Mouse (Mus musculus) frontal cortex, postnatal 10 days (tissue): ENCODE measurements around the gene Thsd1.
"Not testable (repeated sequence)": the region's sequence is repeated elsewhere in the genome, so short reads cannot be mapped to it uniquely, and the experiment has no call there.

Experiments used
- DNase-seq, 2 experiments: peaks; one replicate each; pipeline ENCODE4 v3.0.0; 2022; ENCODE audit warnings: low spot score in 2 of 2, mixed read lengths in 1 of 2

The Thsd1 gene

DNA sequence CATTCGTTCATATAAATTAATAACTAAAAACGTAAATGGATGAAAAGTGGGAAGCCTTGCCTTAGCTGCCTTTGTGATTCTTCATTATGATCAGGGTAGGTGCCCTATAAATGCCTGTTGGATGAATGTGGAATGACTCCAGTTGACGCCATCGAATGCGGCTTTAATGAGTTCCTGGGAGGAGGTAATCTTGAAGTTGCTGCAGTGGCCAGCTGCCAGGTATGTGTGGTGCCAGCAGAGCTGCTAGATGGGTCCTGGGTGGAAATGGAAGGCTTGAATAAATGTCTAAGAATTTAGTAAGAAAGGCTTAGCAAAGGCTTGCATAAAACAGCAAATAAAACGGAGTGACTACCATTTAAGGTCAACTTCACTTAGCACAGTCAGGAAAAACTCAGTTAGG is 37.7 kb downstream of the Thsd1 start:
- DNase-seq: no peak

DNA sequence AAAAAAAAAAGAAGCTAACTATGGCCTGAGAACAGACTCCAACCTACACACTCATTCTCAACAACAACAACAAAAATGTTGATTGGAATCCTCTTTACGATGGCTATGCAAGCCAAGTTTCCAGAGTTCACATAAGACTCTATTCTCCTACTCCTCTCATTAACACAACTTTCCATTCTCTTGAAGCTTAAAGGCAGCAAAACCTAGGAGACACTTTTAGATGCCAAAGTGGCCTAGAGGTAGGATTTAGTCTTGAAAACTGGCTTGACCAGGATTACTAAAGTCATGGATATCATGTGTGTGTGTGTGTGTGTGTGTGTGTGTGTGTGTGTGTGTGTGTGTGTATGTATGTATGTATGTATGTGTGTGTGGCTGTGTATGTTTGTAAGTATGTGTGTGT is 38.1 kb downstream of the Thsd1 start:
- DNase-seq: no peak

DNA sequence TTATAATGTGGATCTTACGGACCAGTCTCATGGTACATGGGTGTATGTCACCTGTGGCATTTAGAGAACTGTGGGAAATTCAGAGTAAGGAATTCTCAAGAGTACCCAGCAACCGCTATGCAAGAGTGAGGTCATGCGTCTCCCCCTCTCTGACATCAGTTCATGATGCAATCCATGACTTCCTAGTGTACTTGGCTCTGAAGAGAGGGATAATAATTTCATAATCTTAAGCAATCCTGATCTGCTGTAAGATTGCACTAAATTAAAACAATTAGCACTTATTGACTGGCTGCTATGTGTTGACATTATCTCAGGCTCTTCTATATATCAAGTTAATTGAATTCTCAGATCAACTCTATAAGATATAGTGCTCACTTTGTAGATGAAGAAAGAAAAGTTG is 39.7 kb downstream of the Thsd1 start:
- no peak for DNase-seq

DNA sequence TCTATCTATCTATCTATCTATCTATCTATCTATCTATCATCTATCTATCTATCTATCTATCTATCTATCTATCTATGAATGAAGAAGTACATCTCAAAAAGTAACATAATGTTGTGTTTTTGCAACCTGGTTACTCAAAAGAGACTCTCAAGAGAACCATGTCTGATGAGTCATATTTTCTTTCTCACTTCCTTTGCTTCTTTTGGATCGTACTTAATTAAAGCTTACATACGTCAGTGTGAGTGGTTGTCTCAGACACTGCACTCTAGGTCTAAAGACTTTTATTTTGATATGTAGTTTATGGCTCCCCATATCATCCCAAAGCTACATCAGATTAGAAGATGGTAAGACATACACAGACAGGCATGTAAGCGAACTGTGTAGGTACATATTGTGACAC is 46.0 kb downstream of the Thsd1 start:
- no peak for DNase-seq

DNA sequence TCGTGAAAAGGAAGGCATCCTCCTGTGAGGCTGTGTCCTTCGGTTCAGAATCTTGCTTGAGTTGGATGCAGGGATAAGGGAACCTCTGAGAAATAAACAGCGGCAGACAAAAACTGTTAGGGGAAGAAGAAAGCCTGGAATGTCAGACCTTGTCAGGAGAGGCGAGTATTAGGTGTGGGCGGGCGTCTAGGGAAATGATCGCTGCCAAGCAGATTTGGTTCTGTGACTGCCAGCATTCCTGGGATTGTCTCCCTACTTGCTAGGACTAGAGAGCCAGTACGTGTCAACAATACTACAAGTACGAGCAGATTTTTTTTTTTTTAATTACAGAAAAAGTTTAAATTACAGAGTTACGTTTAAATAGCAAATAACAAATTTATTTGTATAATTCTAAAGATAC is 47.5 kb downstream of the Thsd1 start:
- DNase-seq: no peak

DNA sequence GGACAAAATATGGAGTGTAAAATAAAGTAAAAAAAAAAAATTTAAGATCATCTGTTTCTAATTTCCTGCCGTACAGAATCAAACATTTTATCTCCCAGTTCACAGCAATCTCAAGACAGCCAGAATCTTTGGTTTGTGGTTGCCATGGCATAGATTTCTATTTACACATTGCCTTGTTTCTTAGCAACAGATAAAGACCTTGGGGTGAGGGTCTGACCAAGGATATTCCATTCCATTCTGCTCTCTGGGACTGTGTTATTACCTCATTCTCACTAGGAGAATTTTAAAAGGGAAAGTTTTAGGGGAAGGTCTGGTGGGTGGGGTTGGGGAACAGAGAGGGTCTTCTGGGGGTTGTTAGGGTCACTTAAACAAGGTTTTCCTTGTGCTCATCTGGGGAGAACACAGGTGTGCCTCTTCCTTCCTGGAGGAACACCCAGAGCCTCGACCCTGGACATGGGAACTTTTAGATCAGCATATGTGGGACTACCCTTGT is 55.9 kb downstream of the Thsd1 start, which contains the start of gene Tpte:
Gene Tpte, plus strand, starts transcription at position 443 of the 493 bp plus-strand sequence.
- DNase-seq: no peak

DNA sequence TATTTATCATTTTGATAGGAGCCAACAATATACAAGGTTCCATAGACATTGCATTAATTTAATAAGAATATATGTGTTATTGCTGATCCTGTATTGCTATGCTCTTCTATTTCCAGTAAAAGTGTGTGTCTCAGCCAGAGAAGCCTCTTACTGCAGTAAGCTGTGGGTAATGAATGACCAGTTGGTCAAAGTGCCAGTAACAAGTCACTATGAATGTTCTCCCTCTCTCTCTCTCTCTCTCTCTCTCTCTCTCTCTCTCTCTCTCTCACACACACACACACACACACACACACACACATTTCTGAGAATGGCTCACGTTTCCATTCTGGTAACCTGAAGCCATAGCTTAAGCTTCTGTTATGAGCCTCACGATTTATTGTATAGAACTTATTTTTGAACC is 75.2 kb downstream of the Thsd1 start:
- DNase-seq: no peak

DNA sequence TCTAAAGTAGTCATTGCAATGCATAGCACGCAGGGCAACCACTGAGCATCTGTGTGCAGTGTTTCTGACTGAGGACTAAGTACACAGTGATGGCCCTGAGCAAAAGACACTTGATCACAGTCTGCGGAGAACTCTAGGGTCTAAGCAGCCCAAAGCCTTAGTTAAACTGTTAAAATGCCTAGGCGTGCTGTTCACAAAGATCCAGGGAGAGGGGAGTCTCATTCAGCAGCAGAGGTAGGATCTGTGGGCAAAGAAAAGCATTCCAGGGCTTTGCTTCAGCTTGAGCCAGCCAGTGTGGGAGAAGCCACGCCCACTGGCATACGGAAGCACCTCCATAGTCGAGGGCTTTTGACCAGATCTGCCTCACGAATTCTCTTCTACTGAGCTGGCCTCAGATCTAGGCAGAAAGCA is 75.8 kb downstream of the Thsd1 start:
- DNase-seq: peak in 1 of 2 experiments; percentile 12

DNA sequence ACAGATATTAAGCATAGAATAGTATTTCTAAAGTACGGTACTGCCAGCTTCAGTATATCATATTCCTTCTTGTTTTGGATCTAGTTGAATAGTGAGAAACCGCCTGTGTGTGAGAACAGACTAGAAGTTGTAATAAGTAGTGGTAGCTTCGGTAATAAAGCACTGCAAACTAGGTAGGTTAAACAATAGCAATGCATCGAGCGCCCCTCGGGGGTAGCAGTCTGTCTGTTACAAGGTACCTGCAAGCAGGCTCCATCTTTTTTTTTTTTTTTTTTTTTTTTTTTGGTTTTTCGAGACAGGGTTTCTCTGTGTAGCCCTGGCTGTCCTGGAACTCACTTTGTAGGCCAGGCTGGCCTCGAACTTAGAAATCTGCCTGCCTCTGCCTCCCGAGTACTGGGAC is 76.9 kb downstream of the Thsd1 start:
- not testable (repeated sequence) for DNase-seq

DNA sequence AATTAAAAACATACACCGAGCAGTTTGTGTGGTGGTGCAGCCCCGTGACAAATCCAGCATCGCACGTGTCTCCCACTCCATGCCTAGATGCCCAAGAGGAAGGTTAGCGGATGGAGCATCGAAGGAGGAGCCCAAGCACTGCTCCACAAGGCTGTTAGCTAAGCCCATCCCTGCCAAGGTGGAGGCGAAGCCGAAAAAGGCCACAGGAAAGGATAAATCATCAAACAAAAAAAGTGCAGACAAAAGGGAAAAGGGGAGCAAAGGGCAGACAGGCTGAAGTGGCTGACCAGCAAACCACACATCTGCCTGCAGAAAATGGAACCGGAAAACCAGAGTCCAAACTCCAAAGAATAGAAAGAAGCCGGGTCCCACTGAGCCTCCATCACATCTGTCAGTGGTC is 79.9 kb downstream of the Thsd1 start:
- no peak for DNase-seq
